Mouse (Mus musculus) midbrain, embryonic 16.5 days (tissue): ENCODE data around the gene Arhgap25. TPM values are rescaled to one million over a fixed set of nuclear protein-coding genes. Genes with fewer than 3 reads are reported as not detected.

Experiments
- ATAC-seq: fragments of 200-750 bp; cut with Nextera tagmentation; 2 replicates; pipeline ENCODE4 v1.8.0; 2017; ENCODE audit warnings: moderate TSS enrichment
- H3K27ac ChIP-seq: fragments of 300-500 bp; sonication (generic); 2 replicates; pipeline ENCODE4 v1.5.1; 2014; ENCODE audit warnings: mild to moderate bottlenecking, low read length, mixed read lengths
- H3K27me3 ChIP-seq: fragments of 300-500 bp; sonication (generic); 2 replicates; pipeline ENCODE4 v1.6.1; 2014; ENCODE audit warnings: low read depth, low read length, mixed read lengths; ENCODE audit not compliant: control insufficient read depth, insufficient read depth
- H3K36me3 ChIP-seq: fragments of 300-500 bp; sonication (generic); 2 replicates; pipeline ENCODE4 v1.6.1; 2014; ENCODE audit warnings: mild to moderate bottlenecking, low read length, moderate library complexity, mixed read lengths; ENCODE audit not compliant: control insufficient read depth, insufficient read depth
- H3K4me1 ChIP-seq: fragments of 300-500 bp; sonication (generic); 2 replicates; pipeline ENCODE4 v1.6.1; 2014; ENCODE audit warnings: mild to moderate bottlenecking, low read length, mixed read lengths; ENCODE audit not compliant: control insufficient read depth, insufficient read depth
- H3K4me2 ChIP-seq: fragments of 300-500 bp; sonication (generic); 2 replicates; pipeline ENCODE4 v1.6.1; 2014; ENCODE audit warnings: mild to moderate bottlenecking, low read length, mixed read lengths
- H3K4me3 ChIP-seq: fragments of 300-500 bp; sonication (generic); 2 replicates; pipeline ENCODE4 v1.5.1; 2014; ENCODE audit warnings: low read depth, mild to moderate bottlenecking, low read length, moderate library complexity, mixed read lengths
- H3K9ac ChIP-seq: fragments of 300-500 bp; sonication (generic); 2 replicates; pipeline ENCODE4 v1.6.1; 2014; ENCODE audit warnings: low read depth, low read length, mixed read lengths
- H3K9me3 ChIP-seq: fragments of 300-500 bp; sonication (generic); replicated peaks from 2 replicates; pipeline ENCODE4 v1.6.1; 2014; ENCODE audit warnings: mild to moderate bottlenecking, low read length, mixed read lengths; ENCODE audit not compliant: control insufficient read depth, poor library complexity, severe bottlenecking
- WGBS: fragments of 180-500 bp; shearing (Covaris S2); extraction: QIAGEN DNeasy Blood & Tissue Kit; methylation state at CpG from one replicate; pipeline ENCODE4 v1.1.7; 2014; 5-methylcytosine and 5-hydroxymethylcytosine counted together
- polyA plus RNA-seq: library from polyadenylated mRNA; unstranded; fragments of >200 nt; fragmentation: Nextera tagmentation; extraction: Ambion mirVana; gene quantifications from 2 replicates; pipeline ENCODE4 v1.2.1, GENCODE M21; 2015

Gene Arhgap25
- polyA plus RNA-seq, 1 experiment from 2014 or later: 0.99 TPM

GRCm38 (mm10) chr6:87565166-87565565, 32.1 kb upstream of the Arhgap25 start:
- Histone ChIP-seq H3K9me3 (no peaks in the 10 kb centered on the region), H3K9ac (no peak overlapping the region), H3K4me2 (no peak overlapping the region), H3K4me3 (no peak overlapping the region), H3K4me1 (no peaks in the 10 kb centered on the region), H3K36me3 (no peaks in the 10 kb centered on the region), H3K27ac (no peak overlapping the region), H3K27me3 (no peaks in the 10 kb centered on the region; the same call in 1 of the 2 replicates)
- 89% methylated on average over 5 of the region's 5 CpGs for WGBS
- ATAC-seq: no peak

DNA sequence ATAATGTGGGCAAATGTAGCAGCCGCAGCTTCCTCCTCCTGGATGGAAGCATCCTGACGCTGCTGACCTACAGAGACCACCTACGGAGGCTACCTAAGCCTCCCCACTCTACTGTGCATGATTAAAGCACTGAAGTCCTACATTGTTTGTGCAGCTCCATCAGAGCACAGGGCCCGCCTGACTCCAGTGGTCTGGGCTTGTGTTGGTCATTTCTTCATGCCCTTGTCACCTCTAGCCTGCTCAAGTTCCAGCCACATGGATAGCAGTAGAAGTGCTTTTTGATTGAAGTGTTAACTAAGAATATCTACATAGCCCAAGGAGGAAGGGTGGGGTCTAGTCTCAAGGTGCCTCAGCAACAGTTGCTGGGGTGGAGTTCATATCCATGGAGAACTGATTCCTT, 31.3 kb upstream of the Arhgap25 start:
- Histone ChIP-seq H3K4me1 (no peaks in the 10 kb centered on the region), H3K27ac (no peak overlapping the region), H3K4me2 (no peak overlapping the region), H3K36me3 (no peaks in the 10 kb centered on the region), H3K27me3 (no peaks in the 10 kb centered on the region; the same call in 1 of the 2 replicates), H3K9me3 (no peaks in the 10 kb centered on the region), H3K4me3 (no peak overlapping the region), H3K9ac (no peak overlapping the region)
- 87% methylated on average over 4 of the region's 4 CpGs for WGBS
- no peak for ATAC-seq

- no peak for ATAC-seq
- H3K27me3 ChIP-seq: no peaks in the 10 kb centered on the region
- no peaks in the 10 kb centered on the region for H3K9me3 ChIP-seq
- no peak overlapping the region for H3K9ac ChIP-seq
- 88% methylated on average over 3 of the region's 3 CpGs for WGBS
- H3K4me2 ChIP-seq: no peak overlapping the region
- no peak overlapping the region for H3K4me3 ChIP-seq
- no peaks in the 10 kb centered on the region for H3K4me1 ChIP-seq
- H3K27ac ChIP-seq: no peak overlapping the region
- H3K36me3 ChIP-seq: no peaks in the 10 kb centered on the region
Observed at GRCm38 (mm10) chr6:87553724-87554123, 20.7 kb upstream of the Arhgap25 start.

DNA sequence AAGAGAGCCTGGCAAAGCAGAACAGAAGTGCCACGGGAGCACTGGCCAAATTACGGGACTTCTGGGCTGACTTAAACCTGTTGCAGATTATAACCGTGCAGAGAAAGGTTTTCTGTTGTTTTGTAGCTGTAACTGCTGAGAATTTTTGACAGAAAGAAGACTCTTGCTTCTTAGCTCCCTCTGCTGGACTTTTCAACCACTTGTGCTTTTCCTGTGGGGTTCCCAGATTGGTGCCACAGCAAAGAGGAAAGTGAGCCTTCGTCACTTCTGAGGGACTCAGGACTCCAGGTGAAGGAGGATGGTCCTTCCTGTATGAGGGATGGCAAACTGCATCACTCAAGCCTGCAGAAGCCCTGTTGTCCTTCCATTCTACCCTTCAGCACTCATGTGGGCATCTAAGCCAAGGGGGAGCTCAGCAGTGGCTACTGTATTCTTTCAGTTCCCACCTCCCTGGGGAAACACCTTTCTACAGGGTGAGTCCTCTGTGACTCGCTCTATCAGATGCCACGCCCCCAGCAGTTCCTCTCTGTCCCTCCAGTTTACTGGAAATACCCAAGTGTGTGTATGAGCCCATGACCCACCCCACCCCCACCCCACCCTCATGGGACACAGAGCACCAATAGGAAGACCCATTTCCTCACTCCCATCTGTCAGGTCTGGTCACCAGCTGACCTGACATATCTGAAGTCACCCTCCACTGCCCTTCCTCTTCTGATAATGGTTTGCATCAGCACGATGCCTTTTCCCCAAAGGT, 19.2 kb upstream of the Arhgap25 start:
- Histone ChIP-seq H3K4me2 (no peak overlapping the region), H3K9ac (no peak overlapping the region), H3K9me3 (no peaks in the 10 kb centered on the region), H3K4me3 (no peak overlapping the region), H3K27me3 (no peaks in the 10 kb centered on the region), H3K36me3 (no peaks in the 10 kb centered on the region), H3K27ac (no peak overlapping the region), H3K4me1 (no peaks in the 10 kb centered on the region)
- 61% methylated on average over 7 of the region's 7 CpGs for WGBS
- ATAC-seq: no peak

- Histone ChIP-seq H3K36me3 (no peaks in the 10 kb centered on the region), H3K4me3 (no peak overlapping the region), H3K27me3 (no peaks in the 10 kb centered on the region), H3K9ac (no peak overlapping the region), H3K27ac (no peak overlapping the region), H3K4me1 (no peaks in the 10 kb centered on the region; the same call in 1 of the 2 replicates), H3K9me3 (peaks cover 7% of the 10 kb centered on the region), H3K4me2 (no peak overlapping the region)
- no peak for ATAC-seq
- WGBS: 86% methylated on average over 7 of the region's 7 CpGs
Observed at GRCm38 (mm10) chr6:87547836-87548235, 14.8 kb upstream of the Arhgap25 start.

GRCm38 (mm10) chr6:87547431-87547830, 14.4 kb upstream of the Arhgap25 start:
- Histone ChIP-seq H3K27me3 (no peaks in the 10 kb centered on the region), H3K9ac (no peak overlapping the region), H3K27ac (no peak overlapping the region), H3K4me1 (no peaks in the 10 kb centered on the region; the same call in 1 of the 2 replicates), H3K4me2 (no peak overlapping the region), H3K36me3 (no peaks in the 10 kb centered on the region), H3K4me3 (no peak overlapping the region), H3K9me3 (peaks cover 7% of the 10 kb centered on the region)
- WGBS: 93% methylated on average over 4 of the region's 4 CpGs
- ATAC-seq: no peak

DNA sequence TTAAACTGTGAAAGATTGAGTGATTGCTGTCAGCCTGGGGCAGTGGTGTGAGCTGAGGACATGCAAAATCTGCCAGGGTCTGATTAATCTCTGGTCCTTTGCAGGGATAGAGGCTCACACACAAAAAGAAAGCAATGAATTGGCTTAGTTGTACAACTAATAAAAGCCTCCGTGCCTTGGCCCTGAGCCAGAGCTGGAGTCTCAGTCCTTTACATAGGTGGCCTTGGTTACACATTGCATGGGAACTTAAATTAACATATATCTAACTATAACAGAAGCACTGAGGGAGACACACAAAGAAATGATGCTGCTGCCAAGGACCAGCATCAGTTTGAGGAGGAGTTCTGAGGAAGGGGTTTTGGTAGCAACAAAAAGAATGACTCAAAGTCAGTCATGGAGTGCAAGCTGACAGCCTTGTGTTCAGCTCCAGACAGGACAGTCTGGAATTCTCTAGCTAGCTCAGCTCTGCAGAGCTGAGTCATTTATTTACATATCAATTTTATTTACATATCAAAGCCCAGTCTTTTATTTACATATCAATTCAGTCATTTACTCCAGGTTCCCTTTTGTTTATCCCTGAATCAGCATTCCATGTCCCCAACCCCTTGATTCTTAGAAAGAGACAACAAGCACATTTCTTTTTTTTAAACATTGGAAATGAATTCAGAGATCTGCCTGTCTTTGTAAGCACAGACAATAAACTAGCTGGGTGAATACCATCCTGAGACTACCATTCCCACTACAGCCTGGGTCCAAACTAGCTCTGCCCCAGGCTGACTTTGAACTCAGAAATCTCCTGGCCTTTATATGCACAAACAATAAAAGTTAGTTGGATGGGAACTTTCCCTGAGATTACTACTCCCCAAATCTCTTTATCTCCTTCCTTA, 12.5 kb upstream of the Arhgap25 start:
- H3K4me3 ChIP-seq: no peak overlapping the region
- H3K36me3 ChIP-seq: no peaks in the 10 kb centered on the region
- no peak overlapping the region for H3K4me2 ChIP-seq
- WGBS: 14% methylated on average over 1 of the region's 1 CpGs
- ATAC-seq: peak; percentile 76
- peaks cover 7% of the 10 kb centered on the region for H3K9me3 ChIP-seq
- H3K27ac ChIP-seq: no peak overlapping the region
- H3K9ac ChIP-seq: no peak overlapping the region
- H3K27me3 ChIP-seq: no peaks in the 10 kb centered on the region
- no peaks in the 10 kb centered on the region; the same call in 1 of the 2 replicates for H3K4me1 ChIP-seq

GRCm38 (mm10) chr6:87542027-87542426, 9.0 kb upstream of the Arhgap25 start:
- Histone ChIP-seq H3K9me3 (peaks cover 7% of the 10 kb centered on the region), H3K9ac (no peak overlapping the region), H3K27ac (no peak overlapping the region), H3K27me3 (no peaks in the 10 kb centered on the region), H3K4me2 (no peak overlapping the region), H3K4me1 (no peaks in the 10 kb centered on the region; the same call in 1 of the 2 replicates), H3K36me3 (no peaks in the 10 kb centered on the region), H3K4me3 (no peak overlapping the region)
- no peak for ATAC-seq
- WGBS: 79% methylated on average over 9 of the region's 9 CpGs

GRCm38 (mm10) chr6:87541171-87541571, 8.1 kb upstream of the Arhgap25 start:
- H3K4me2 ChIP-seq: no peak overlapping the region
- WGBS: 92% methylated on average over 6 of the region's 6 CpGs
- no peak for ATAC-seq
- no peaks in the 10 kb centered on the region; the same call in 1 of the 2 replicates for H3K4me1 ChIP-seq
- H3K9ac ChIP-seq: no peak overlapping the region
- no peak overlapping the region for H3K4me3 ChIP-seq
- H3K9me3 ChIP-seq: no peaks in the 10 kb centered on the region
- no peaks in the 10 kb centered on the region for H3K36me3 ChIP-seq
- no peaks in the 10 kb centered on the region for H3K27me3 ChIP-seq
- no peak overlapping the region for H3K27ac ChIP-seq
